In genomic region chr6:146432218-146432865, GRCm38 (mm10) we compare ENCODE assay signal across 15 mouse cellular contexts.
A peak's percentile ranks its signal among the peaks of the same experiment; 100 is the strongest.
DNase-seq lines count a peak whose midpoint lies in the region; ATAC-seq and TF ChIP-seq lines count a peak whose summit lies in the region.
"Had no signal": no experiment of that assay in that cellular context is flagged by ENCODE, and none has a peak within 500 bp of the region (broad histone marks: within the 10 kb centered on the region; RNA-seq: fewer than 3 reads in every experiment).

No protein-coding gene starts in this region.

- no peak overlapping the region for H3K9ac ChIP-seq in forebrain, postnatal 0 days
- no peak overlapping the region for H3K9ac ChIP-seq in forebrain, embryonic 15.5 days (replicated peaks)
- H3K9ac ChIP-seq in hindbrain, embryonic 13.5 days, result no peak overlapping the region
- H3K9ac ChIP-seq: liver, embryonic 15.5 days; neural tube, embryonic 13.5 days had no signal

- DNase-seq in forebrain, postnatal 0 days, result no peak
- no peak for DNase-seq in left cerebral cortex, adult 18-20 months (ENCODE audit: low spot score in 2 of 2)
- DNase-seq in urinary bladder, postnatal 4 days (ENCODE audit: low spot score in 2 of 2), result no peak
- DNase-seq: cerebellum, adult 18-20 months; heart, adult 18-20 months; kidney, postnatal 14 days; thymus, adult 18-20 months had no signal

- no peak overlapping the region for H3K4me2 ChIP-seq in forebrain, postnatal 0 days (ENCODE audit: low read depth)
- no peak overlapping the region for H3K4me2 ChIP-seq in forebrain, embryonic 15.5 days (replicated peaks)
- H3K4me2 ChIP-seq in myocyte (ENCODE audit: low read depth), result peak overlapping the region; percentile 68
- no peak overlapping the region for H3K4me2 ChIP-seq in hindbrain, embryonic 13.5 days
- H3K4me2 ChIP-seq: liver, embryonic 15.5 days; neural tube, embryonic 13.5 days had no signal

- H3K36me3 ChIP-seq in forebrain, postnatal 0 days (ENCODE audit: insufficient read depth), result no peaks in the 10 kb centered on the region
- no peaks in the 10 kb centered on the region for H3K36me3 ChIP-seq in forebrain, embryonic 15.5 days
- H3K36me3 ChIP-seq in C2C12 (ENCODE audit: control insufficient read depth, insufficient read depth), result no peaks in the 10 kb centered on the region
- H3K36me3 ChIP-seq in myocyte (ENCODE audit: control insufficient read depth, insufficient read depth), result no peaks in the 10 kb centered on the region
- no peaks in the 10 kb centered on the region for H3K36me3 ChIP-seq in hindbrain, embryonic 13.5 days
- H3K36me3 ChIP-seq: liver, embryonic 15.5 days; neural tube, embryonic 13.5 days had no signal

- no peaks in the 10 kb centered on the region for H3K4me1 ChIP-seq in forebrain, postnatal 0 days (ENCODE audit: insufficient read depth)
- H3K4me1 ChIP-seq in forebrain, embryonic 15.5 days, result no peaks in the 10 kb centered on the region
- peaks cover 17% of the 10 kb centered on the region for H3K4me1 ChIP-seq in brown adipose tissue, adult 24 weeks (ENCODE audit: control insufficient read depth, insufficient read depth, insufficient read length, low read length)
- H3K4me1 ChIP-seq in hindbrain, embryonic 13.5 days (replicated peaks), result peaks cover 5% of the 10 kb centered on the region; the same call in 1 of the 2 replicates

- H3ac ChIP-seq in C2C12 (ENCODE audit: control insufficient read depth, insufficient read length, low read depth) (no peak overlapping the region), myocyte (ENCODE audit: control insufficient read depth, insufficient read length) (no peak overlapping the region)

- 80% methylated on average over 8 of the region's 8 CpGs for WGBS in forebrain, postnatal 0 days
- WGBS in forebrain, embryonic 15.5 days, result 82% methylated on average over 8 of the region's 8 CpGs
- WGBS in hindbrain, embryonic 13.5 days, result 80% methylated on average over 8 of the region's 8 CpGs

- no peaks in the 10 kb centered on the region for H3K79me3 ChIP-seq in C2C12 (ENCODE audit: low read depth)

- no peak for TF ChIP-seq POLR2A in myocyte (IDR thresholded peaks at IDR 0.05; ENCODE audit: insufficient read length, low read depth)

- H3K9me3 ChIP-seq in forebrain, postnatal 0 days (ENCODE audit: low read length), result no peaks in the 10 kb centered on the region
- H3K9me3 ChIP-seq in forebrain, embryonic 15.5 days, result no peaks in the 10 kb centered on the region
- H3K9me3 ChIP-seq in hindbrain, embryonic 13.5 days, result no peaks in the 10 kb centered on the region
- H3K9me3 ChIP-seq: liver, embryonic 15.5 days; neural tube, embryonic 13.5 days had no signal

- H3K27ac ChIP-seq in forebrain, postnatal 0 days (ENCODE audit: low read depth, low read length), result no peak overlapping the region
- H3K27ac ChIP-seq in forebrain, embryonic 15.5 days (replicated peaks), result no peak overlapping the region
- H3K27ac ChIP-seq in brown adipose tissue, adult 24 weeks (replicated peaks; ENCODE audit: low read depth, low read length), result peak overlapping the region; percentile 19; the same call in 1 of the 2 replicates
- H3K27ac ChIP-seq in hindbrain, embryonic 13.5 days, result no peak overlapping the region
- H3K27ac ChIP-seq: hindbrain, postnatal 0 days; liver, embryonic 15.5 days; neural tube, embryonic 13.5 days had no signal

- H3K27me3 ChIP-seq in forebrain, postnatal 0 days (ENCODE audit: insufficient read depth, low read length), result no peaks in the 10 kb centered on the region
- no peaks in the 10 kb centered on the region for H3K27me3 ChIP-seq in forebrain, embryonic 15.5 days
- no peaks in the 10 kb centered on the region for H3K27me3 ChIP-seq in C2C12 (ENCODE audit: control insufficient read depth, insufficient read depth, insufficient read length)
- no peaks in the 10 kb centered on the region for H3K27me3 ChIP-seq in myocyte (ENCODE audit: control insufficient read depth, insufficient read depth, insufficient read length)
- H3K27me3 ChIP-seq in hindbrain, embryonic 13.5 days, result no peaks in the 10 kb centered on the region
- H3K27me3 ChIP-seq: liver, embryonic 15.5 days; neural tube, embryonic 13.5 days had no signal

- H3K4me3 ChIP-seq in forebrain, postnatal 0 days (ENCODE audit: low read depth, low read length), result no peak overlapping the region
- H3K4me3 ChIP-seq in forebrain, embryonic 15.5 days, result no peak overlapping the region
- H3K4me3 ChIP-seq in C2C12 (ENCODE audit: insufficient read depth, poor library complexity, severe bottlenecking) (no peak overlapping the region), myocyte (no peak overlapping the region)
- no peak overlapping the region for H3K4me3 ChIP-seq in brown adipose tissue, adult 24 weeks (ENCODE audit: insufficient read depth, low read depth, low read length)
- no peak overlapping the region for H3K4me3 ChIP-seq in hindbrain, embryonic 13.5 days
- H3K4me3 ChIP-seq: liver, embryonic 15.5 days; neural tube, embryonic 13.5 days had no signal

- H3K79me2 ChIP-seq in C2C12 (ENCODE audit: control insufficient read depth, insufficient read depth) (no peaks in the 10 kb centered on the region), myocyte (ENCODE audit: control insufficient read depth, insufficient read depth) (no peaks in the 10 kb centered on the region)

- ATAC-seq in forebrain, postnatal 0 days, result peak; percentile 50; the same call in 1 of the 2 replicates
- no peak for ATAC-seq in forebrain, embryonic 15.5 days (replicated peaks)
- ATAC-seq in hindbrain, embryonic 13.5 days (ENCODE audit: low FRiP score), result no peak
- ATAC-seq: hindbrain, postnatal 0 days had no signal

- no peak for TF ChIP-seq CTCF in forebrain, postnatal 0 days (IDR thresholded peaks at IDR 0.05; ENCODE audit: low read depth)
- TF ChIP-seq CTCF in C2C12 (IDR thresholded peaks at IDR 0.05; ENCODE audit: control insufficient read depth, insufficient read depth, insufficient read length), result no peak

TF ChIP-seq in C2C12, 6 proteins besides CTCF, POLR2A, EP300 and RAD21:
- TF ChIP-seq CEBPB (IDR thresholded peaks at IDR 0.05; ENCODE audit: low read depth) (peak; percentile 84), MAX (IDR thresholded peaks at IDR 0.05) (no peak)

TF ChIP-seq in myocyte, 11 proteins besides CTCF, POLR2A, EP300 and RAD21:
- 0 out of 2 replicates have a peak, but pooled peaks have one; percentile 33 for TF ChIP-seq CEBPB (IDR thresholded peaks at IDR 0.05; ENCODE audit: insufficient read depth, poor library complexity, severe bottlenecking)
- TF ChIP-seq TCF3 (IDR thresholded peaks at IDR 0.05; ENCODE audit: insufficient read length, low read depth), result no peak
TF ChIP-seq in myocyte: peak in this region for 1.
